Mouse (Mus musculus) liver, postnatal 0 days (tissue): ENCODE measurements at regions not wholly inside any gene's neighbourhood (a gene's known extent, or its start where the extent isn't known, plus 50 kb on each side); places are given as distances from the start of the nearest gene placed in this dataset.

Experiments used
- ATAC-seq: fragments of 200-750 bp; cut with Nextera tagmentation; 2 replicates; pipeline ENCODE4 v1.8.0; 2017; ENCODE audit warnings: mild to moderate bottlenecking, moderate library complexity
- DNase-seq: peaks from one replicate; pipeline ENCODE4 v3.0.0-alpha.2; 2016
- H3K27ac ChIP-seq: fragments of 300-500 bp; sonication (generic); 2 replicates; pipeline ENCODE4 v1.5.1; 2014; ENCODE audit warnings: antibody characterized with exemption, moderate library complexity, mild to moderate bottlenecking, low read depth
- H3K27me3 ChIP-seq: fragments of 300-500 bp; sonication (generic); 2 replicates; pipeline ENCODE4 v1.6.1; 2014; ENCODE audit warnings: low read length, control low read depth, mixed read lengths; ENCODE audit not compliant: insufficient read depth
- H3K36me3 ChIP-seq: fragments of 300-500 bp; sonication (generic); replicated peaks from 2 replicates; pipeline ENCODE4 v1.6.1; 2014; ENCODE audit warnings: mild to moderate bottlenecking, control low read depth, low read length, moderate library complexity, mixed read lengths; ENCODE audit not compliant: insufficient read depth
- H3K4me1 ChIP-seq: fragments of 300-500 bp; sonication (generic); 2 replicates; pipeline ENCODE4 v1.6.1; 2014; ENCODE audit warnings: antibody characterized with exemption, mild to moderate bottlenecking, control low read depth; ENCODE audit not compliant: insufficient read depth
- H3K4me2 ChIP-seq: fragments of 300-500 bp; sonication (generic); 2 replicates; pipeline ENCODE4 v1.6.1; 2014; ENCODE audit warnings: low read depth, mild to moderate bottlenecking, low read length, moderate library complexity, mixed read lengths
- H3K4me3 ChIP-seq: fragments of 300-500 bp; sonication (generic); 2 replicates; pipeline ENCODE4 v1.5.1; 2014; ENCODE audit warnings: low read depth, low read length
- H3K9ac ChIP-seq: fragments of 300-500 bp; sonication (generic); replicated peaks from 2 replicates; pipeline ENCODE4 v1.6.1; 2014; ENCODE audit warnings: mild to moderate bottlenecking, moderate library complexity
- H3K9me3 ChIP-seq: fragments of 300-500 bp; sonication (generic); 2 replicates; pipeline ENCODE4 v1.6.1; 2016; ENCODE audit warnings: mild to moderate bottlenecking, control low read depth, low read length, mixed read lengths
- CTCF ChIP-seq: sonication (generic); IDR thresholded peaks from 2 replicates; pipeline ENCODE4 v1.5.1; 2016; ENCODE audit warnings: antibody characterized with exemption, low read depth
- EP300 ChIP-seq: IDR thresholded peaks from 2 replicates; pipeline ENCODE4 v1.6.1; 2016; ENCODE audit warnings: antibody characterized with exemption, low read depth, mild to moderate bottlenecking
- WGBS: fragments of 180-500 bp; shearing (Covaris S2); extraction: QIAGEN DNeasy Blood & Tissue Kit; methylation state at CpG from one replicate; pipeline ENCODE4 v1.1.7; 2014; ENCODE audit not compliant: insufficient replicate concordance; 5-methylcytosine and 5-hydroxymethylcytosine counted together

- WGBS = 63% methylated on average over 7 of the region's 7 CpGs
- TF ChIP-seq CTCF = no peak
- no peak for TF ChIP-seq EP300
Measured at GRCm38 (mm10) chr5:142329724-142330520, 71.4 kb upstream of the Foxk1 start.

GRCm38 (mm10) chr5:142332744-142333143 is 68.6 kb upstream of the Foxk1 start:
- no peak for DNase-seq
- H3K9me3 ChIP-seq = no peaks in the 10 kb centered on the region
- TF ChIP-seq EP300 = no peak
- TF ChIP-seq CTCF = no peak

More at GRCm38 (mm10) chr5:142329724-142330520, 71.4 kb upstream of the Foxk1 start:
- ATAC-seq = no peak
- Histone ChIP-seq H3K9ac (no peak overlapping the region), H3K4me3 (no peak overlapping the region), H3K27ac (no peak overlapping the region), H3K4me1 (no peaks in the 10 kb centered on the region), H3K9me3 (no peaks in the 10 kb centered on the region), H3K27me3 (no peaks in the 10 kb centered on the region), H3K36me3 (no peaks in the 10 kb centered on the region), H3K4me2 (no peak overlapping the region)
- no peak for DNase-seq

GRCm38 (mm10) chr5:142337436-142337835 is 63.9 kb upstream of the Foxk1 start:
- H3K27ac ChIP-seq = no peak overlapping the region
- H3K4me1 ChIP-seq = no peaks in the 10 kb centered on the region
- no peaks in the 10 kb centered on the region for H3K36me3 ChIP-seq
- no peak overlapping the region for H3K9ac ChIP-seq
- WGBS = 59% methylated on average over 6 of the region's 6 CpGs
- ATAC-seq (no peak), DNase-seq (no peak)
- TF ChIP-seq EP300 (no peak), CTCF (no peak)
- no peaks in the 10 kb centered on the region for H3K27me3 ChIP-seq
- H3K4me2 ChIP-seq = no peak overlapping the region
- no peaks in the 10 kb centered on the region for H3K9me3 ChIP-seq
- H3K4me3 ChIP-seq = no peak overlapping the region

More at GRCm38 (mm10) chr5:142332744-142333143, 68.6 kb upstream of the Foxk1 start:
- Histone ChIP-seq H3K27me3 (no peaks in the 10 kb centered on the region), H3K4me1 (no peaks in the 10 kb centered on the region), H3K27ac (no peak overlapping the region), H3K36me3 (no peaks in the 10 kb centered on the region), H3K4me3 (no peak overlapping the region), H3K4me2 (no peak overlapping the region), H3K9ac (no peak overlapping the region)
- ATAC-seq = no peak
- 57% methylated on average over 9 of the region's 9 CpGs for WGBS

GRCm38 (mm10) chr5:142338051-142338450 is 63.2 kb upstream of the Foxk1 start:
- TF ChIP-seq CTCF = no peak
- no peak for TF ChIP-seq EP300
- WGBS = 73% methylated on average over 11 of the region's 11 CpGs
- ATAC-seq (no peak), DNase-seq (no peak)
- H3K9me3 ChIP-seq = no peaks in the 10 kb centered on the region
- no peak overlapping the region for H3K4me2 ChIP-seq
- no peak overlapping the region for H3K9ac ChIP-seq
- H3K4me3 ChIP-seq = no peak overlapping the region
- no peaks in the 10 kb centered on the region for H3K4me1 ChIP-seq
- H3K27ac ChIP-seq = no peak overlapping the region
- no peaks in the 10 kb centered on the region for H3K27me3 ChIP-seq
- no peaks in the 10 kb centered on the region for H3K36me3 ChIP-seq

GRCm38 (mm10) chr5:142340205-142341025 is 60.9 kb upstream of the Foxk1 start:
- H3K4me3 ChIP-seq = no peak overlapping the region
- H3K4me1 ChIP-seq = no peaks in the 10 kb centered on the region
- no peak overlapping the region for H3K27ac ChIP-seq
- no peak overlapping the region for H3K4me2 ChIP-seq
- DNase-seq (no peak), ATAC-seq (no peak)
- no peak for TF ChIP-seq EP300
- TF ChIP-seq CTCF = no peak
- WGBS = 64% methylated on average over 14 of the region's 14 CpGs
- H3K9me3 ChIP-seq = no peaks in the 10 kb centered on the region
- no peaks in the 10 kb centered on the region for H3K36me3 ChIP-seq
- H3K9ac ChIP-seq = no peak overlapping the region
- no peaks in the 10 kb centered on the region for H3K27me3 ChIP-seq

GRCm38 (mm10) chr5:142341026-142341432 is 60.3 kb upstream of the Foxk1 start:
- Histone ChIP-seq H3K27ac (no peak overlapping the region), H3K4me3 (no peak overlapping the region), H3K27me3 (no peaks in the 10 kb centered on the region), H3K9me3 (no peaks in the 10 kb centered on the region), H3K4me2 (no peak overlapping the region), H3K9ac (no peak overlapping the region), H3K36me3 (no peaks in the 10 kb centered on the region), H3K4me1 (no peaks in the 10 kb centered on the region)
- DNase-seq = no peak
- WGBS = 52% methylated on average over 3 of the region's 3 CpGs
- ATAC-seq = no peak
- TF ChIP-seq EP300 = no peak
- no peak for TF ChIP-seq CTCF
